Mouse (Mus musculus) spleen, postnatal 4 days (tissue): Measurements from ENCODE around the gene Ccin.

Experiments used
- DNase-seq, 2 experiments: peaks; one replicate each; pipeline ENCODE4 v3.0.0; 2022; ENCODE audit warnings: low spot score in 2 of 2

The Ccin gene

GRCm38 (mm10) chr4:43974914-43975616 lies 8.2 kb upstream of the Ccin start:
- DNase-seq, result no peak

- DNase-seq, result peak in 1 of 2 experiments; percentile 30
These were observed 7.0 kb upstream of the Ccin start for GRCm38 (mm10) chr4:43976223-43976740.

GRCm38 (mm10) chr4:43978521-43979443 lies 4.5 kb upstream of the Ccin start:
- DNase-seq, result peak in 1 of 2 experiments; percentile 57

- peak in 1 of 2 experiments; percentile 58 for DNase-seq
These were observed 3.5 kb upstream of the Ccin start for GRCm38 (mm10) chr4:43979746-43980145.

GRCm38 (mm10) chr4:43980236-43980635 lies 3.0 kb upstream of the Ccin start:
- peak in 1 of 2 experiments; percentile 57 for DNase-seq

GRCm38 (mm10) chr4:43980846-43981245 lies 2.4 kb upstream of the Ccin start:
- DNase-seq, result peak in 1 of 2 experiments; percentile 47

- DNase-seq, result peak in 1 of 2 experiments; percentile 52
These were observed 2.0 kb upstream of the Ccin start for GRCm38 (mm10) chr4:43981251-43981650.

GRCm38 (mm10) chr4:43982053-43982732 lies 1.1 kb upstream of the Ccin start:
- DNase-seq, result peak; percentile 95 to 99

- DNase-seq, result peak in 1 of 2 experiments; percentile 57
These were observed 473 bp downstream of the Ccin start for GRCm38 (mm10) chr4:43983756-43984155.

- DNase-seq, result peak in 1 of 2 experiments; percentile 64
These were observed 1.0 kb downstream of the Ccin start for GRCm38 (mm10) chr4:43984326-43984725.

GRCm38 (mm10) chr4:43988976-43989375 lies 5.7 kb downstream of the Ccin start:
- DNase-seq, result peak in 1 of 2 experiments; percentile 53

GRCm38 (mm10) chr4:43993072-43993471 lies 9.8 kb downstream of the Ccin start:
- DNase-seq, result peak in 1 of 2 experiments; percentile 55

- DNase-seq, result peak in 1 of 2 experiments; percentile 13
These were observed 11.1 kb downstream of the Ccin start for GRCm38 (mm10) chr4:43994342-43994741.

- peak in 1 of 2 experiments; percentile 39 for DNase-seq
These were observed 20.3 kb downstream of the Ccin start for GRCm38 (mm10) chr4:44003622-44004021.

- peak in 1 of 2 experiments; percentile 44 for DNase-seq
These were observed 20.8 kb downstream of the Ccin start, which contains the start of gene Clta for GRCm38 (mm10) chr4:44004126-44004525. Clta (plus strand) TSS chr4:44004452.

- DNase-seq, result no peak
These were observed 21.5 kb downstream of the Ccin start for GRCm38 (mm10) chr4:44004623-44005409.

GRCm38 (mm10) chr4:44010176-44010575 lies 26.9 kb downstream of the Ccin start:
- no peak for DNase-seq

- no peak for DNase-seq
These were observed 27.6 kb downstream of the Ccin start for GRCm38 (mm10) chr4:44010893-44011292.

GRCm38 (mm10) chr4:44011799-44012198 lies 28.5 kb downstream of the Ccin start:
- DNase-seq, result no peak
